Mouse (Mus musculus) heart, embryonic 14.5 days (tissue): ENCODE results near the gene Stil. TPM values are rescaled to one million over a fixed set of nuclear protein-coding genes. Genes with fewer than 3 reads are reported as not detected.
A peak's percentile ranks its signal among the peaks of the same experiment; 100 is the strongest.

Experiments
- ATAC-seq: fragments of 200-750 bp; cut with Nextera tagmentation; 2 replicates; pipeline ENCODE4 v1.8.0; 2017; ENCODE audit warnings: low read depth, moderate TSS enrichment; ENCODE audit not compliant: insufficient number of reproducible peaks, insufficient read depth, low FRiP score
- H3K27ac ChIP-seq, 2 experiments: fragments of 200-500 bp in 1 of 2; fragments of 300-500 bp in 1 of 2; sonication (generic) in 1 of 2; replicated peaks in 1 of 2; 2 replicates each; pipeline ENCODE4 v1.5.1; 2012 to 2014; ENCODE audit warnings: low read depth in 2 of 2, low read length in 2 of 2, control low read depth in 1 of 2, mild to moderate bottlenecking in 1 of 2, mixed read lengths in 1 of 2; ENCODE audit not compliant: control insufficient read depth in 1 of 2, insufficient read depth in 1 of 2
- H3K27me3 ChIP-seq: fragments of 300-500 bp; sonication (generic); 2 replicates; pipeline ENCODE4 v1.6.1; 2014; ENCODE audit warnings: mild to moderate bottlenecking, low read length, control low read depth; ENCODE audit not compliant: control insufficient read depth, insufficient read depth
- H3K36me3 ChIP-seq: fragments of 300-500 bp; sonication (generic); 2 replicates; pipeline ENCODE4 v1.6.1; 2014; ENCODE audit warnings: mild to moderate bottlenecking, control low read depth, low read length, mixed read lengths; ENCODE audit not compliant: control insufficient read depth, insufficient read depth
- H3K4me1 ChIP-seq, 2 experiments: fragments of 200-500 bp in 1 of 2; fragments of 300-500 bp in 1 of 2; sonication (generic) in 1 of 2; 2 replicates each; pipeline ENCODE4 v1.6.1; 2012 to 2014; ENCODE audit warnings: low read length in 2 of 2, control low read depth in 1 of 2, mixed read lengths in 1 of 2; ENCODE audit not compliant: control insufficient read depth in 2 of 2, insufficient read depth in 2 of 2
- H3K4me2 ChIP-seq: fragments of 300-500 bp; sonication (generic); 2 replicates; pipeline ENCODE4 v1.6.1; 2014; ENCODE audit warnings: mild to moderate bottlenecking, low read length
- H3K4me3 ChIP-seq, 2 experiments: fragments of 200-500 bp in 1 of 2; fragments of 300-500 bp in 1 of 2; sonication (generic) in 1 of 2; 2 replicates each; pipeline ENCODE4 v1.5.1; 2012 to 2014; ENCODE audit warnings: low read length in 2 of 2, mild to moderate bottlenecking in 2 of 2, control low read depth in 1 of 2, low read depth in 1 of 2, moderate library complexity in 1 of 2; ENCODE audit not compliant: control insufficient read depth in 1 of 2, insufficient read depth in 1 of 2
- H3K9ac ChIP-seq: fragments of 300-500 bp; sonication (generic); 2 replicates; pipeline ENCODE4 v1.6.1; 2014; ENCODE audit warnings: mild to moderate bottlenecking, low read length
- H3K9me3 ChIP-seq: fragments of 300-500 bp; sonication (generic); 2 replicates; pipeline ENCODE4 v1.6.1; 2016; ENCODE audit warnings: low read length, control low read depth; ENCODE audit not compliant: control insufficient read depth
- WGBS: fragments of 180-500 bp; shearing (Covaris S2); extraction: QIAGEN DNeasy Blood & Tissue Kit; methylation state at CpG from one replicate; pipeline ENCODE4 v1.1.7; 2014; 5-methylcytosine and 5-hydroxymethylcytosine counted together
- polyA plus RNA-seq: library from polyadenylated mRNA; unstranded; fragments of >200 nt; fragmentation: Nextera tagmentation; extraction: Ambion mirVana; gene quantifications from 2 replicates; pipeline ENCODE4 v1.2.1, GENCODE M21; 2014

Stil gene
- polyA plus RNA-seq, 1 experiment from 2014 or later: 9.8 TPM

GRCm38 (mm10) chr4:115085522-115086095 lies 85.7 kb downstream of the Stil start:
- H3K27me3 ChIP-seq: peaks cover 29% of the 10 kb centered on the region
- no peaks in the 10 kb centered on the region; a peak in 1 of 4 replicates for H3K4me1 ChIP-seq
- no peaks in the 10 kb centered on the region for H3K36me3 ChIP-seq
- H3K9ac ChIP-seq: no peak overlapping the region
- no peak overlapping the region for H3K4me3 ChIP-seq
- H3K4me2 ChIP-seq: no peak overlapping the region
- H3K27ac ChIP-seq: no peak overlapping the region
- no peaks in the 10 kb centered on the region for H3K9me3 ChIP-seq
- 17% methylated on average over 6 of the region's 6 CpGs for WGBS
- ATAC-seq: no peak

- Histone ChIP-seq H3K4me2 (no peak overlapping the region), H3K9ac (no peak overlapping the region), H3K4me3 (no peak overlapping the region), H3K9me3 (no peaks in the 10 kb centered on the region), H3K4me1 (no peaks in the 10 kb centered on the region; a peak in 1 of 4 replicates), H3K27ac (no peak overlapping the region), H3K27me3 (peaks cover 29% of the 10 kb centered on the region), H3K36me3 (no peaks in the 10 kb centered on the region)
- WGBS: 53% methylated on average over 4 of the region's 4 CpGs
- no peak for ATAC-seq
Observed at GRCm38 (mm10) chr4:115086257-115086656, 86.3 kb downstream of the Stil start.

- H3K27ac ChIP-seq: no peak overlapping the region
- no peaks in the 10 kb centered on the region for H3K9me3 ChIP-seq
- WGBS: 48% methylated on average over 3 of the region's 3 CpGs
- no peak for ATAC-seq
- H3K4me2 ChIP-seq: no peak overlapping the region
- H3K4me3 ChIP-seq: no peak overlapping the region
- no peak overlapping the region for H3K9ac ChIP-seq
- no peaks in the 10 kb centered on the region; a peak in 1 of 4 replicates for H3K4me1 ChIP-seq
- no peaks in the 10 kb centered on the region for H3K36me3 ChIP-seq
- H3K27me3 ChIP-seq: peaks cover 29% of the 10 kb centered on the region
Observed at GRCm38 (mm10) chr4:115086763-115087415, 86.9 kb downstream of the Stil start.

GRCm38 (mm10) chr4:115088611-115089338 lies 88.8 kb downstream of the Stil start, which contains the start of gene Pdzk1ip1:
TSS of gene Pdzk1ip1 (plus strand) at chr4:115088708.
- Histone ChIP-seq H3K9ac (peak within 1 kb of the TSS; percentile 13; the same call in 1 of the 2 replicates), H3K9me3 (no peaks in the 10 kb centered on the region), H3K4me3 (0 out of 4 replicates have a peak within 1 kb of the TSS, but pooled peaks of 1 of the 2 experiments have one; percentile 14), H3K4me1 (no peaks in the 10 kb centered on the region; a peak in 1 of 4 replicates), H3K27me3 (peaks cover 38% of the 10 kb centered on the region), H3K36me3 (no peaks in the 10 kb centered on the region), H3K4me2 (peak within 1 kb of the TSS; percentile 53), H3K27ac (no peak within 1 kb of the TSS)
- ATAC-seq: no peak
- WGBS: 17% methylated on average over 11 of the region's 11 CpGs

- H3K9ac ChIP-seq: no peak overlapping the region
- H3K27ac ChIP-seq: no peak overlapping the region
- no peak overlapping the region for H3K4me2 ChIP-seq
- no peaks in the 10 kb centered on the region for H3K36me3 ChIP-seq
- 67% methylated on average over 2 of the region's 2 CpGs for WGBS
- H3K27me3 ChIP-seq: peaks cover 40% of the 10 kb centered on the region
- H3K4me1 ChIP-seq: peaks cover 0 to 3% of the 10 kb centered on the region in 2 experiments; a peak in 2 of 4 replicates
- no peak overlapping the region for H3K4me3 ChIP-seq
- no peak for ATAC-seq
- H3K9me3 ChIP-seq: no peaks in the 10 kb centered on the region
Observed at GRCm38 (mm10) chr4:115090592-115090991, 90.6 kb downstream of the Stil start.

- Histone ChIP-seq H3K4me1 (peaks cover 6 to 14% of the 10 kb centered on the region in 2 experiments), H3K27me3 (peaks cover 43% of the 10 kb centered on the region), H3K4me3 (no peak overlapping the region), H3K36me3 (no peaks in the 10 kb centered on the region), H3K4me2 (no peak overlapping the region), H3K9me3 (no peaks in the 10 kb centered on the region), H3K9ac (no peak overlapping the region), H3K27ac (no peak overlapping the region)
- no peak for ATAC-seq
- WGBS: 78% methylated on average over 3 of the region's 3 CpGs
Observed at GRCm38 (mm10) chr4:115091806-115092205, 91.8 kb downstream of the Stil start.
